Mouse (Mus musculus) left cerebral cortex, postnatal 36 days (tissue): ENCODE data around the gene Rcn2. TPM values are rescaled to one million over a fixed set of nuclear protein-coding genes. Genes with fewer than 3 reads are reported as not detected.
A peak's percentile ranks its signal among the peaks of the same experiment; 100 is the strongest.
"Not testable (repeated sequence)": the region's sequence is repeated elsewhere in the genome, so short reads cannot be mapped to it uniquely, and the experiment has no call there.

Source experiments
- DNase-seq, 2 experiments: peaks; one replicate each; pipeline ENCODE4 v3.0.0; 2021 to 2022; ENCODE audit warnings: low spot score in 2 of 2, mixed read lengths in 1 of 2
- intact Hi-C: fragments of 180-260 bp; cut with DNase I; formaldehyde crosslinking; loops from one replicate; pipeline ENCODE4 v1.15.1; 2025
- total RNA-seq, 2 experiments: library from RNA; stranded (reverse); gene quantifications; 2 replicates each; pipeline ENCODE4 v1.2.3; 2021

Rcn2 gene
- 100 to 1,000 TPM; 104 to 108 TPM for total RNA-seq

- intact Hi-C loops: loop anchor here (10.0 kb wide), 1 partner anchor 107 kb away; the partner anchor contains the start of gene Scaper
These were observed at the start of gene Rcn2 for GRCm38 (mm10) chr9:56041372-56042180. Gene Rcn2, plus strand, starts transcription at chr9:56041845.

DNA sequence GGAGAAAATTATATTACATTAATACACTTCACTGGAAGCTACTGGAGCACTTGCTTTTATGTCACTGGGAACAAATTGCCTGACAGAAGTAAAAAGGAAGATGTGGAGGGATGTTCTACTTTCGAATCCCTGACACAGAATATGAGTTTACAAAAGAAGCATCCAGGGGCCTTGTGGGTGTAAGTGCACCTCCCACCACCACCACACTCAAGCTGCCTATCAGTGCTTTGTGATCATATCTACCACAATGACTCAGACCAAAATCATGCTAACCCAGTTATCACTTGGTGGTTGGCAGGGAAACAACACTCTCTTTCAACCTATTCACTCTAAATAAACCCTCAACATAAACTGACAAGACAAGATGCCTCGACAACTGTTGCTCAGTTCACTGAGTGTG, 37.0 kb upstream of the Rcn2 start:
- intact Hi-C loops, DNase-seq: not testable (repeated sequence)

More at GRCm38 (mm10) chr9:56041372-56042180, at the start of gene Rcn2:
- peak; percentile 93 to 94 for DNase-seq

GRCm38 (mm10) chr9:56010450-56010849, 31.2 kb upstream of the Rcn2 start, which contains the start of gene 4930563M21Rik:
Gene 4930563M21Rik, minus strand, starts transcription at chr9:56010550.
- DNase-seq: no peak
- intact Hi-C loops: no loop called here

- intact Hi-C loops: no loop called here
- no peak for DNase-seq
These were observed 16.9 kb upstream of the Rcn2 start for GRCm38 (mm10) chr9:56024772-56025171.

DNA sequence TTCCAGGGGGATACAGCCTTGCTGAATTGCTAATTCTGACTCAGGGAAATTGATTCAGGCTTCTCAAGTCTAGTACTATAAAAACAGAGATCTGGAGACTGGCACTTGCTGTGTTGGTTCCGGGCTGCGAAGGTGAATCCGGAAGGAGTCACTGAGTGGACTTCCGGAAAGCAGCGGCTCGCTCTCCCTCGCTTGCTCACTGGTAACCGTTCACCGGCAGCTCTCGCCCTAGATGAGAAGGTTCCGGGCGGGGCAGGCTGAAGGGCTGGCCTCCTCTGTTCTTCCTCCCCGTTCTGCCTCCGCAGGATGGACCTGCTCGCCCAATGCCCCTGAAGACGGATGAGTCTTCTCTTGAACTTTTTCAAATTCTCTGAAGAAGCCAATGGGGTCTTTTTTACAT, 14.4 kb upstream of the Rcn2 start:
- no peak for DNase-seq
- intact Hi-C loops: no loop called here

DNA sequence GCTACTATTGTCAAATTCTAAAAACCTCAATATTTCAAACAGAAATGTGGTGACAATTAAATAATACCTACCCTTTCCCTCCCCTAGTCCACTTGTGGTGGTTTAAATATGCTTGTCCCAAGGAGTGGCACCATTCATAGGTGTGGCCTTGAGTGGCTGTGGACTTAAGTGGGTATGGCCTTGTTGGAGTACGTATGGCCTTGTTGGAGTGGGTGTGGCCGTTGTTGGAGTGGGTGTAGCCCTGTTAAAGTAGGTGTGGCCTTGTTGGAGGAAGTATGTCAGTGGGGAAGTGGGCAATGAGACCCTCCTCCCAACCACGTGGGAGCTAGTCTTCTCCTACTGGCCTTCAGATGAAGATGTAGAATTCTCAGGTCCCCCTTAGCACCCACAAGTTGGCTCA, 9.4 kb upstream of the Rcn2 start:
- intact Hi-C loops: no loop called here
- DNase-seq: no peak

DNA sequence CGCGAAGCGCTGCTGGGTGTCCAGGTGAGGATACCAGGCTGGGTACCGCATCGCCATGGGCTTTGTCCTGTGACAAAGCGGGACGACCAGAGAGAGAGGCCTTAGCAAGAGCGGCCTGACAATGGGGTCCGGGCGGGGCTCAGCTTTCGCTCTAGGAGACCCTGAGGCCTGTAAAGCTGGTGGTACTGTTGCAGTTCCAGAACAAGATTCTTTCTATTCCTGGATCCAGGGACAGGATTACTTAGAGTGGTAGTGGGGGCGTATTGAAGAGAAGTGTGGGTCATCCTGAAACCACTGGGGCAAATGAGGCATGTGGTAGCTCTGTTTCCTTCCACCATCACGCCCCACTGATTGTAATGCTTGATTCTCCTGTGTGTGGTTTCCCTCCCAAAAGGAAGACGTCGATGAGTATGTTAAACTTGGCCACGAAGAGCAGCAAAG, 556 bp downstream of the Rcn2 start:
- intact Hi-C loops: loop anchor here (10.0 kb wide), 1 partner anchor 107 kb away; the partner anchor contains the start of gene Scaper
- no peak for DNase-seq

- DNase-seq: no peak
- intact Hi-C loops: no loop called here
These were observed 12.2 kb downstream of the Rcn2 start for GRCm38 (mm10) chr9:56053796-56054195.

DNA sequence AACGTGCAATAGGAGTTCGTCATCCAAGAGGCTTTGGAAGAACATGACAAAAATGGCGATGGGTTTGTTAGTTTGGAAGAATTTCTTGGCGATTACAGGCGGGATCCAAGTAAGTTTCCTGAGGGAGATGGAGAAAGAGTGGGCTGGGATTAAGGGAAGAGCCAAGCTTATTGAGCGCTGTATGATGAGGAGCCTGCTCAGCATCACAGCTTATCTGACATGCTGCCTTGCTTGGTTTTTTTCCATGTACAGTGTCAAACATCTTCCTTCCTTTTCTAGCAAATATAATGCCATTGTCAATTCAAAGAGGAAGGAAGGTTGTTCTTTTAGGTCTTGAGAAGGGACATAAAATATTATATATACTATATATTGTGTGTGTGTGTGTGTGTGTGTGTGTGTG, 14.5 kb downstream of the Rcn2 start:
- intact Hi-C loops: no loop called here
- no peak for DNase-seq

GRCm38 (mm10) chr9:56062336-56062735, 20.7 kb downstream of the Rcn2 start:
- no peak for DNase-seq
- intact Hi-C loops: no loop called here

GRCm38 (mm10) chr9:56065011-56065410, 23.4 kb downstream of the Rcn2 start:
- no peak for DNase-seq
- intact Hi-C loops: no loop called here

GRCm38 (mm10) chr9:56067964-56068363, 26.3 kb downstream of the Rcn2 start:
- intact Hi-C loops: no loop called here

GRCm38 (mm10) chr9:56068630-56069029, 27.0 kb downstream of the Rcn2 start:
- intact Hi-C loops: no loop called here
- no peak for DNase-seq

More at GRCm38 (mm10) chr9:56067964-56068363, 26.3 kb downstream of the Rcn2 start:
- no peak for DNase-seq

DNA sequence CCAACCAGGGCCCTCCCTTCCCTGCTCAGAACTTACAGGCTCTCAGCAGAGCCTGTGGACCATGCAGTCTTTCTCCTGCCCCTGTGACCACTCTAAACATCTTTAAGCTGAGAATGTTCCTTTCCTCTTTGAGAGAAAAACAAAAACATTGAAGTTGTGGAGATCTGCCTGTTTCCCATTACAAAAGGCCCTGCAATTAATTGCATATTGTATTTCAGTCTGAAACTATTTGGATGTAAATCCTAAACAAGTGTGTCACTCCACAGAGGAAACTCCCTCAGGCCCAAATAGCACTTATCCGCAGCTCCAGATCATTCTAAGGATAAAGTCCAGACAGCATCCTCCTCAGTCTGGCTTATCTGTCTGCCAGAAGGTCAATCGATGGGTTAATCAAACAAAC, 31.2 kb downstream of the Rcn2 start:
- DNase-seq: no peak
- intact Hi-C loops: no loop called here

- DNase-seq: no peak
- intact Hi-C loops: loop anchor here (5.0 kb wide), 1 partner anchor 42 kb away; no protein-coding TSS in a partner anchor
These were observed 33.2 kb downstream of the Rcn2 start for GRCm38 (mm10) chr9:56074863-56075262.

GRCm38 (mm10) chr9:56075264-56075663, 33.6 kb downstream of the Rcn2 start:
- peak in 1 of 2 experiments; percentile 44 for DNase-seq
- intact Hi-C loops: loop anchor here (5.0 kb wide), 1 partner anchor 42 kb away; no protein-coding TSS in a partner anchor

GRCm38 (mm10) chr9:56075901-56076620, 34.4 kb downstream of the Rcn2 start:
- intact Hi-C loops: loop anchor here (5.0 kb wide), 1 partner anchor 41 kb away; no protein-coding TSS in a partner anchor
- DNase-seq: no peak

DNA sequence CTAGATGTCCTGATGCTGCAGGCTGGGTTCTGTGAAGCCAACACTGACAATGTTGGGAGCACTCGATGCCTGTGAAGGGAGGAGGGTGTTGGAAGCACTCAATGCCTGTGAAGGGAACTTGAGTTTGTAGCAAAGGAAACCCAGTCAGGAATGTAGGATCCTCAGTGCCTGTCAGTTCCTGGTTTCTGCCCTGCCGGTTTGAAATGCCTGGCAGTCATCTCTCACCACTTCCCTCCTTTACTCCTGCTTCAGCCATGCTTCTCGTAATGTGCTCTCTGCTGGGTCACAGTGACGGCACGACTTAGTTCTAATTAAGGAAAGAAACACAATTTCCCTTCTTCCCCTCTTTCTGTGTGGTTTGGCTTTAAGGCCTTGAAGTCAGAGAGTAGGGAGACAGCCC, 37.9 kb downstream of the Rcn2 start:
- intact Hi-C loops: loop anchor here (5.0 kb wide), 1 partner anchor 38 kb away; no protein-coding TSS in a partner anchor
- DNase-seq: no peak

DNA sequence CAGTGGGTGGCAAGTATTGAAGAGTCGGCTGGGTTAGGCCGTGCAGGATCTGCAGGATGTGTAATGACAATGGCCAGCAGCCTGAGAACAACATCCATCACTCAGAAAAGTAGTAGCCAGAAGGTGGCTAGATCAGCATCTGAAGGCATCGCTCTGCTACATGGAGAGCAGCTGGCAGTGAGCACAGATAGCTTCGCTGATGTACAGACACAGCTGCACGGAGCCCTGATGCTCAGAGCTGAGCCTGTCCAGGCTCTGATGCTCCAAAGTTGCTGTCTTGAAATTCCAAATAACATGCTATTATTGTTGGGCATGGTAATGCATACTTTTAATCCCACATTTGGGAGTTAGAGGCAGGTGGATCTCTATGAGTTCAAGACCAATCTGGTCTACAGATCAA, 44.9 kb downstream of the Rcn2 start:
- intact Hi-C loops: no loop called here
- no peak for DNase-seq

- intact Hi-C loops: no loop called here
- DNase-seq: peak; percentile 49
These were observed 48.3 kb downstream of the Rcn2 start, which contains the start of gene Pstpip1 for GRCm38 (mm10) chr9:56089778-56090520. Gene Pstpip1, plus strand, starts transcription at chr9:56089962.
